43 mouse cellular contexts compared by ENCODE assay signal in genomic region chr6:29471137-29471536, GRCm38 (mm10). TPM values are rescaled to one million over a fixed set of nuclear protein-coding genes. Genes with fewer than 3 reads are reported as not detected.
"Had no signal": no experiment of that assay in that cellular context is flagged by ENCODE, and none has a peak within 500 bp of the region (broad histone marks: within the 10 kb centered on the region; RNA-seq: fewer than 3 reads in every experiment).

TSS of gene Atp6v1fnb (plus strand) at chr6:29471437.

- H3K27ac ChIP-seq: heart, embryonic 10.5 days; heart, embryonic 13.5 days; heart, embryonic 15.5 days; hindbrain, embryonic 10.5 days; hindbrain, embryonic 12.5 days; hindbrain, embryonic 13.5 days; hindbrain, embryonic 14.5 days; hindbrain, embryonic 15.5 days; hindbrain, postnatal 0 days; intestine, embryonic 15.5 days; kidney, embryonic 15.5 days; kidney, postnatal 0 days; layer of hippocampus, adult 2 months had no signal

- H3K4me3 ChIP-seq: heart, embryonic 10.5 days; heart, embryonic 12.5 days; heart, embryonic 13.5 days; heart, embryonic 15.5 days; hindbrain, embryonic 10.5 days; hindbrain, embryonic 12.5 days; hindbrain, embryonic 13.5 days; hindbrain, embryonic 15.5 days; intestine, embryonic 15.5 days; kidney, embryonic 15.5 days; layer of hippocampus, adult 2 months had no signal

- DNase-seq: heart, postnatal 10 days; heart, postnatal 14 days; heart, postnatal 36 days; heart, postnatal 4 days; kidney, adult 11 months; kidney, adult 18-20 months; kidney, adult 2 months; kidney, adult 8-10 months; kidney, adult 9 months; kidney, postnatal 10 days; kidney, postnatal 14 days; kidney, postnatal 25 days; kidney, postnatal 36 days; kidney, postnatal 4 days; layer of hippocampus, adult 9-11 months; layer of hippocampus, postnatal 36 days had no signal

- H3K27me3 ChIP-seq: heart, embryonic 12.5 days; heart, embryonic 13.5 days; heart, embryonic 15.5 days; intestine, embryonic 15.5 days; kidney, embryonic 15.5 days had no signal

- H3K9me3 ChIP-seq: heart, embryonic 10.5 days; heart, embryonic 12.5 days; heart, embryonic 13.5 days; heart, embryonic 15.5 days; hindbrain, embryonic 10.5 days; hindbrain, embryonic 12.5 days; hindbrain, embryonic 13.5 days; hindbrain, embryonic 15.5 days; intestine, embryonic 15.5 days; kidney, embryonic 15.5 days had no signal

- H3K9ac ChIP-seq: heart, embryonic 12.5 days; heart, embryonic 13.5 days; heart, embryonic 15.5 days; hindbrain, embryonic 12.5 days; hindbrain, embryonic 13.5 days; hindbrain, embryonic 14.5 days; hindbrain, embryonic 15.5 days; intestine, embryonic 15.5 days; kidney, embryonic 15.5 days had no signal

RNA-seq across cellular contexts. Expression of gene Atp6v1fnb, which starts in this region (rescaled TPM):
- total RNA-seq: heart, postnatal 10 days; heart, postnatal 14 days; heart, postnatal 25 days; heart, postnatal 36 days; heart, postnatal 4 days; hindbrain, postnatal 0 days; layer of hippocampus, postnatal 10 days had no signal
- polyA plus RNA-seq: heart, embryonic 10.5 days; heart, embryonic 11.5 days; heart, embryonic 12.5 days; heart, embryonic 13.5 days; heart, embryonic 14.5 days; heart, embryonic 15.5 days; heart, embryonic 16.5 days; heart, postnatal 0 days; hindbrain, embryonic 10.5 days; hindbrain, embryonic 11.5 days; hindbrain, embryonic 12.5 days; hindbrain, embryonic 14.5 days; hindbrain, embryonic 16.5 days; hindbrain, postnatal 0 days; inflammation-experienced regulatory T-cells, adult 6 months; intestine, embryonic 16.5 days; intestine, postnatal 0 days; kidney, embryonic 14.5 days; kidney, embryonic 15.5 days; kidney, postnatal 0 days; large intestine, adult 2 months had no signal
